Mouse (Mus musculus) erythroblast, adult 5-6 weeks (primary cell): ENCODE results near the gene Vps45. TPM values are rescaled to one million over a fixed set of nuclear protein-coding genes. Genes with fewer than 3 reads are reported as not detected.
A peak's percentile ranks its signal among the peaks of the same experiment; 100 is the strongest.
"Not testable (repeated sequence)": the region's sequence is repeated elsewhere in the genome, so short reads cannot be mapped to it uniquely, and the experiment has no call there.

ENCODE experiments used
- ATAC-seq: replicated peaks from 2 replicates; pipeline ENCODE4 v1.8.0; 2016; ENCODE audit warnings: moderate number of reproducible peaks, mild to moderate bottlenecking, moderate TSS enrichment, inconsistent platforms; ENCODE audit not compliant: poor library complexity, low FRiP score, severe bottlenecking
- total RNA-seq, 2 experiments: library from RNA; stranded (forward) in 1 of 2; stranded (reverse) in 1 of 2; fragments of 150-400 nt in 1 of 2; fragments of 200-764, 138-1000 nt in 1 of 2; gene quantifications; 2 replicates each; pipeline versions ENCODE4 v1.2.3 to v1.2.4; 2015 to 2017; ENCODE audit warnings: low replicate concordance in 2 of 2

Gene Vps45
- total RNA-seq, 2 experiments from 2014 or later: 2.5 to 5.1 TPM

- ATAC-seq: no peak
Measured at GRCm38 (mm10) chr3:95985209-95986000, 72.9 kb downstream of the Vps45 start.

GRCm38 (mm10) chr3:95982129-95982528 lies 76.1 kb downstream of the Vps45 start:
- no peak for ATAC-seq

GRCm38 (mm10) chr3:95980276-95980970 lies 77.8 kb downstream of the Vps45 start:
- ATAC-seq: no peak

GRCm38 (mm10) chr3:95978265-95978664 lies 80.0 kb downstream of the Vps45 start:
- no peak for ATAC-seq

- not testable (repeated sequence) for ATAC-seq
Measured at GRCm38 (mm10) chr3:95977587-95977986, 80.7 kb downstream of the Vps45 start.

GRCm38 (mm10) chr3:95977079-95977478 lies 81.2 kb downstream of the Vps45 start:
- ATAC-seq: no peak

GRCm38 (mm10) chr3:95972873-95973634 lies 85.2 kb downstream of the Vps45 start:
- no peak for ATAC-seq

GRCm38 (mm10) chr3:95972251-95972872 lies 85.9 kb downstream of the Vps45 start:
- ATAC-seq: no peak

GRCm38 (mm10) chr3:95970661-95971060 lies 87.6 kb downstream of the Vps45 start:
- ATAC-seq: not testable (repeated sequence)

GRCm38 (mm10) chr3:95969277-95969676 lies 89.0 kb downstream of the Vps45 start:
- ATAC-seq: no peak

GRCm38 (mm10) chr3:95965518-95966451 lies 92.5 kb downstream of the Vps45 start:
- ATAC-seq: no peak

- ATAC-seq: no peak
Measured at GRCm38 (mm10) chr3:95963681-95964080, 94.6 kb downstream of the Vps45 start.

GRCm38 (mm10) chr3:95963230-95963629 lies 95.0 kb downstream of the Vps45 start:
- no peak for ATAC-seq

GRCm38 (mm10) chr3:95962182-95962581 lies 96.1 kb downstream of the Vps45 start:
- not testable (repeated sequence) for ATAC-seq

- no peak for ATAC-seq
Measured at GRCm38 (mm10) chr3:95959807-95960206, 98.5 kb downstream of the Vps45 start.

GRCm38 (mm10) chr3:95959082-95959481 lies 99.2 kb downstream of the Vps45 start:
- ATAC-seq: peak; percentile 70

GRCm38 (mm10) chr3:95957359-95958148 lies 100.7 kb downstream of the Vps45 start:
- no peak for ATAC-seq

- no peak for ATAC-seq
Measured at GRCm38 (mm10) chr3:95955318-95955717, 102.9 kb downstream of the Vps45 start.
